Mouse (Mus musculus): Measurements from ENCODE around the gene Pde2a.

Gene Pde2a

DNA sequence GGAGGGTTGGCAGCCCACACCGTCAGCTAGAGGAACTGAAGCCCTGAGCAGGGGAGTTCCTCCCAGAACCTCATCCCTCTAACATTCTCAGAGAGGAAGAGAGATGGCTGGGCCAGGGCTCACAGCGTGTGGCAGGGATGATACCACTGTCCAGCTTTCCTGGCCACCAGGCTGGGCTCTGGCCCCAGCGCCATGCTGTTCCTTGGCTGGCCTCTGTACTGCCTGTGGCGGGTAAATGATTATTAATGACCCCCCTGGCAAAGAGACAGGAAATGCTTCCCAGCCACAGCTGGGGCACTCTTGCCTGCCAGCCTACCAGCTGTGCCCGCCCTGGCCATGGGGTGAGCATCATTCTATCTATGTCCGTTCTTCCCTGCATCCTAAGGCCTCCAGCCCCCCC is 33.6 kb downstream of the Pde2a start:
- peak in 1 of 2 experiments; percentile 25 for DNase-seq

DNA sequence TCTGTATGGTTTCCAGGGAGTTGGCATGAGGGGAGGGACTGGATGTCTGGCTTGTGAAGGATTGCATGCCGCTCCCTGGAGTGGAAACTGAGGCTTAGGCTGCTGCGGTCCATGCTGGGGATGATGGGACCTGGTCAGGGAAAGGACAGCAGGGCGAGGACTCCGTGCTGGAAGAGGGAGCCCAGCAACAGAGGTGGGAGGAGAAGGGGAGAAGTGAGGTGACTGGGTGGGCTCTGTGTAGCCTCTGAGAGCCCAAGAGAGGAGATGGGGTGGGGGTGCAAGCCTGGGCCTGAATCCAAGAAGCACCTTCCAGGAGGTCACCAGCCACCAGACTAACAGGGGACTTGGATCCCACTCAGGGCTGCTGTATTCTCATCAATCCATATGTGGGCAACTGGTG is 34.8 kb downstream of the Pde2a start:
- no peak for DNase-seq

- DNase-seq = no peak
Measured at GRCm38 (mm10) chr7:101456789-101457188, 35.3 kb downstream of the Pde2a start.

- no peak for DNase-seq
Measured at GRCm38 (mm10) chr7:101457283-101457682, 35.8 kb downstream of the Pde2a start.

- DNase-seq = no peak
Measured at GRCm38 (mm10) chr7:101457801-101458200, 36.3 kb downstream of the Pde2a start.

- no peak for DNase-seq
Measured at GRCm38 (mm10) chr7:101458278-101458781, 36.8 kb downstream of the Pde2a start.

DNA sequence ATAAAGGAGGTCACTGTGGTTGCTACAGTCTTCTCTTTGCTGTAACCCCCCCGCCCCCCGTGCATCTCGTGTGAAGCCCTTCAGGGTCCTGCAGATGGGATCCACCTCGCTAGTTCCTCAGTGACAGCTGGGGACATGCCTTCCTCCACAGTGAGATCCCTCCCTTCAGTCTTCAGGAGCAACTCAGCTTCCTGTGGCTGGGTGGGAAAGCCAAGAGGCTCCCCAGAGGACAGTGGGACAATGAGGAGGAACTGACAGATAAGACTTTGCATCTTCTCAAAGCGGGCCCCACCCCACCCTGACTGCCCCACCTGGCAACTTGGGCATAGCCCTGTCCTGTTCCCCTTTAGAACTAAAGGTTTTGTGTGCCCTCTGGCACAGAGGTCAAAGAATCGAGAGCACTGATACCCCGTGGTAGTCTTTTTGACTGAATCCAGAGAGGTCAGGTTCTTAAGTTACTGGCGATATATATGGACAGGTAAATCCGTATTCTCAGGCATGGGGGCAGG is 37.9 kb downstream of the Pde2a start:
- no peak for DNase-seq

DNA sequence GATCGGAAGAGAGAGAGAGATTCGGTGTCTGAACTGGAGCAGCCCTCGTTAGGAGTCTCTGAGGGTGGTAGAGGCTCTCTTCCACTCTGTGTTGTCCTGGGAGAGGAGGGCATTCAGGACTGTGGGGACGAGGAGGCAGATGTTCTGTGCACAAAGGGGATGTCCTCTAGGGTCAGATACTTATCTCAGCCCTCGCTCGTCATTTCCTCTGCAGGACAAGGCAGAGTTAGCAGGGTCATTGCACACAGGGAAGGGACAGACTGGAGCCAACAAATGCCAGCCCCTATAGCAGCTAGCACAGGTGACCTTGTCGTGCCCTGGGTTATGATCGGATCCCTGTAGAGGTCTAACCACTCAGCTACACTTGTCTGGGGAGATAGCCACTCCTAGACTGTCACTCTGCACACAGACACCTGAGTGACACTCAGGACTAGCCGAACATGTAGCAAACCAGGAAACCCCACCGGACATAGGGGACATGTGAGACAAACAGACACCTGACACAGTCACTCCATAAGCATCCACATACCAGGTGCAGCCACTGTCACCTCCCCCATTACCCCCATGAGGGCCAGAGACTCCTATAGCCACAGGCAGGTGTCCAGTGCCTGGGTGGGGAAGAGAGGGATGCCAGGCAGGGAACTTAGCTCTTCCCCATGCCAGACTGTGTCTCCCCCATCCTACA is 38.6 kb downstream of the Pde2a start:
- DNase-seq = no peak

DNA sequence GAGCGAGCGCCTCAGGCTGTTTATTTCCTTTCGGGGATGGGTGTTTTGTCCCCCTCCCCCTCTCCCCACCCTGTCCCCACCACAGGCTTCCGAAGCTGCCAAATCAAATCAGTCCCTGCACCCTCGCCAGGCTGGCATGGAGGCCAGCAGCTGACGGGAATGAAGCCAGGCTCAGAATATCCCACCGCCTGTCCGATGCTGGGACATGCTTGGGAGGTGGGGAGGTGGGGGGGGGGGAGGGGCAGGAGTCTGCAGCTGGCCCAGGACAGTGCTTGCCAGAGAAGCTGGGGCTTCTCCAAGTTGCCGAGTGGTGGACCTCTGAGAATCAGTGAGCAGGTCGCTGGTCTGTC is 39.1 kb downstream of the Pde2a start:
- DNase-seq = no peak

GRCm38 (mm10) chr7:101461571-101461970 is 40.1 kb downstream of the Pde2a start:
- DNase-seq = no peak

DNA sequence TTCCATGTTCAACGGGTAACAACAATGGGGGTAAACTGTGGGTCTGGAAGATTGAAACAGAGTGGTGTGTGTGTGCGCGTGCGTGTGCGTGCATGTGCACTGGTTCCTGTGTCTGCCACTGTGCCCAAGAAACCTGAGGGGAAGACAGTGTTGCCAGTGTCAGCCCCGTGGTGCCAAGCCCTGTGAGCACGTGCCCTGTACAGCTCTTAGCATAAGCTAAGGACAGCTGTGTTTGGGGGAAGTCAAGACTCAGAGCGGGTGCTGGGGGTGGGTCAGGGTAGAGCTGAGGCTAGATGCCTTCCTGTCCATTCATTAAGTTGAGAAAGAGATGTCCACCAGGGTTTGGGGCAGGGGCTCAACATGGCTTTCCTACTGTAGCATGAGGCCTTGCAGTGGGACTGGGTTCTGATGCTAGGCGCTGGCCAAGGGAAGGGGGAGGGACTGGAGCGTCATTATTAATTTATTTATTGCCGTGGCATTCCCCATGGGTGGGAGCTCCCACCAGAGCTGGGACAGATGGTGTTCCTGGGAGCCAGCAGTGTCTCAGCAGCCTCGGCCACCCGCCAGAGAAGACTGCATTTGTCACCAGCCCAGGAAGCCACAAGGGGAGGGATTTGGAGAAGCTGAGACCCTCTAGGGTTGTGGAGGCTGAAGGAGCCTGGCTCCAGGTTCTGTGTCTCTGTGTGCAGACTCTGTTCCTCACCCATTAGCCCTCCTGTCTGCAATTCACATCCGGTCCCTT is 41.0 kb downstream of the Pde2a start:
- DNase-seq = peak in 1 of 2 experiments; percentile 21

GRCm38 (mm10) chr7:101463665-101464271 is 42.3 kb downstream of the Pde2a start:
- DNase-seq = no peak

DNA sequence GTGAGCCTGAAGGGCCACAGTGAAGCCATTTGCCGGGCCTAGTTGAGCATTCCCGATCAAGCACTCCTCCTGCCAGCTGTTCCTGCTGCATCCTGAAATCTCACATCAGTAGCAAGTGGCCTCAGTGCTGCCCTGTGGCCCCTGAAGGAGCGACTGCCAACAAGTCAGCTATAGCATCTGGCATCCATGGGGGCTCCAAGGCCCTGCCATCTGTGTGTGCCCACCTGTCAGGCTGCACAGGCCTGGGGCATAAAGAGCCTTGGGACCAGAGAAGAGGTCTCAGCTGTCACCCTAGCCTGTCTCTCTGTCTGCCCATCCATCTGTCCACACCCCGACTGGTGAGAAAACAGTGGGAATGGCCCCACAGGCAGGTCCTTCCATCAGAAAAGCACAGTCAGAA is 43.4 kb downstream of the Pde2a start:
- DNase-seq = no peak

DNA sequence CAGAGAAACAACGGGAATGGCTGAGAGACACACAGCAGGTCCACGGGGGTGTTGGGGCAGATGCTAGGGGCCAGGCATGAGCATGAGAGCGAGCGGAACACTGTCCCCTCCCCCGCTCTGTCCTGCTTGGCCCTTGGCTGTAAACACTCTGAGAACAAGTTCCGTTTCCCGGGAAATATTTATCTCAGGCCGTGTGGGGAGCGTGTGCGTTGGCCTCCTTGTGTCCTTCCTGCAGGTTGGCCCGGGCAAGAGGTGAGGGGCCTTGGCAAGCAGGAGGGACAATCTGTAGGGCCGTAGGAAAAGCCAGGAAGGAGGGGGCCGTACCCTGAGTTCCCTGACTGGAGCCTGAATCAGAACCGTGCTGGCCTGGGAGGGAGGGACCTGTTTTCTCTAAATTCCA is 43.9 kb downstream of the Pde2a start:
- no peak for DNase-seq

DNA sequence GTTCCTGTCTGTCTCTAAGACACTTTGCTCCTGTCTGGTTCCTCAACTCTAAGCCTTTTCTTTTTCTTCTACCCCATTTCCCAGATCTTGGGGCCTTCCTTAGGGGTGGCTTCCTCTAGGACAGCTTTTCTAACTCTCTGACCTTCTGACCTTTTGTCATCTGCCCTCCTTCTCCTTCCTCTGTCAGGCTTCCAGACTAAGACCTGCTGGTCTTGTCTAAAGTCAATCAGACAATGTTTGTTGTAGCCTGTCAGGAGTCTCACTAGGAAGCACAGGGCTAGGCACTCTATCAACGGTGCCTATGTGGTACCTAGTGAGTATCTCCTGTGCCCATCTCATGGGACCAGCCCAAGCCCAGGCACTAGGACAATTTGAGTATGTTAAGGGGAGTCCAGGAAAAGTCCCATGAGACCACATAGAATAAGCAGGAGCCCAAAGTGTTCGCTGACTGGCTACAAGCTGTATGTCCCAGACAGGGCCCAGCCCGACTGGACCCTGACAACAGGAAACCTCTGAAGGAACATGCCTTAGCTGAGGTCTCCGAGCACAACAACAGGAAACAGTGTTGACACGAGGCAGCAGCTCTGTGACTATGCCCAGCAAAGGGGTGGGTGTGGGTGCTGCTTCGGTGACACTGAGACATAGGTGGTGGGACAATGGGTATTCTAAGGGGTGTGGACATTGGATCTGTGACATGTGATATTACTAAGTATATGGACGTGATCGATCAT is 44.5 kb downstream of the Pde2a start:
- no peak for DNase-seq

- no peak for DNase-seq
Measured at GRCm38 (mm10) chr7:101466581-101467081, 45.1 kb downstream of the Pde2a start.

- no peak for DNase-seq
Measured at GRCm38 (mm10) chr7:101471423-101471822, 49.9 kb downstream of the Pde2a start.

GRCm38 (mm10) chr7:101471968-101472480 is 50.5 kb downstream of the Pde2a start:
- no peak for DNase-seq

GRCm38 (mm10) chr7:101472598-101473558 is 51.4 kb downstream of the Pde2a start:
- DNase-seq = no peak

DNA sequence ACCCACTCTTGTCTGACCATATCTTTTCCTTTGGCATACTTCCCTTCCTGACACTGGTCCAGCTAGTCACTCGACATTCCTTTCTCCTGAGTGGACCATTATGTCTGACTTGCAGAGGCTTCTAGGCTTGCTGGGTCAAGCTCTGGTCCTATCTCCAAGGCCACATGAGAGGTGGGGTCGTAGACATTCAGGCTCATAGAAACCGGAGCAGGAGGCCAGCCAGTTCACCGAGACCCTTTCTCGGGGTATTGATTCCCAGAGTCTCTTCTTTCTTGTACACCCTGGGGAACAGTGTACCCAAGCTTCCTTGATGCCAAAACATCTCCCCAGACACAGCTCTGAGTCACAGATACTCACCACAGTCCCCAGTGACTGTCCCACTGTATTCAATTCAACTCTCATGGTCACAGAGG is 52.9 kb downstream of the Pde2a start:
- no peak for DNase-seq

GRCm38 (mm10) chr7:101476028-101476427 is 54.5 kb downstream of the Pde2a start:
- DNase-seq = no peak

All from cerebellum, postnatal 36 days (tissue).